Mouse (Mus musculus) liver, adult 2 months (tissue): ENCODE data around the gene Rgma. TPM values are rescaled to one million over a fixed set of nuclear protein-coding genes. Genes with fewer than 3 reads are reported as not detected.

Experiments used
- DNase-seq: peaks from one replicate; pipeline ENCODE4 v3.0.0-alpha.2; 2011; ENCODE audit warnings: low read depth, low spot score; ENCODE audit errors: extremely low read depth
- H3K27ac ChIP-seq: fragments of 200-500 bp; replicated peaks from 2 replicates; pipeline ENCODE4 v1.5.1; 2012; ENCODE audit warnings: low read depth, mild to moderate bottlenecking, control low read depth, inconsistent platforms, low read length; ENCODE audit not compliant: insufficient read depth
- H3K27me3 ChIP-seq: fragments of 200-500 bp; 2 replicates; pipeline ENCODE4 v1.6.1; 2012; ENCODE audit warnings: mild to moderate bottlenecking, moderate library complexity, low read length, inconsistent platforms; ENCODE audit not compliant: control insufficient read depth, insufficient read depth
- H3K36me3 ChIP-seq: fragments of 200-500 bp; 2 replicates; pipeline ENCODE4 v1.6.1; 2012; ENCODE audit warnings: low read length, inconsistent platforms; ENCODE audit not compliant: control insufficient read depth, insufficient read depth
- H3K4me1 ChIP-seq: fragments of 200-500 bp; 2 replicates; pipeline ENCODE4 v1.6.1; 2011; ENCODE audit warnings: low read length; ENCODE audit not compliant: control insufficient read depth, insufficient read depth
- H3K4me3 ChIP-seq: fragments of 200-500 bp; 2 replicates; pipeline ENCODE4 v1.5.1; 2011; ENCODE audit warnings: low read depth, mild to moderate bottlenecking, control low read depth, low read length, moderate library complexity; ENCODE audit not compliant: insufficient read depth
- H3K79me2 ChIP-seq: fragments of 200-500 bp; 2 replicates; pipeline ENCODE4 v1.6.1; 2012; ENCODE audit warnings: inconsistent platforms, mild to moderate bottlenecking, low read length, moderate library complexity; ENCODE audit not compliant: control insufficient read depth, insufficient read depth
- H3K9ac ChIP-seq: fragments of 200-500 bp; 2 replicates; pipeline ENCODE4 v1.6.1; 2012; ENCODE audit warnings: low read depth, mild to moderate bottlenecking, control low read depth, inconsistent platforms, low read length
- CTCF ChIP-seq: fragments of 200-500 bp; IDR thresholded peaks from 2 replicates; pipeline ENCODE4 v1.5.1; 2011; ENCODE audit warnings: low read depth, low read length, control low read depth
- POLR2A ChIP-seq: fragments of 200-500 bp; IDR thresholded peaks from 2 replicates; pipeline ENCODE4 v1.6.1; 2011; ENCODE audit warnings: low read length, control low read depth; ENCODE audit not compliant: insufficient read depth; ENCODE audit errors: extremely low read depth
- WGBS: fragments of 180-500 bp; shearing (Covaris S2); methylation state at CpG from one replicate; pipeline ENCODE4 v1.1.7; 2018; 5-methylcytosine and 5-hydroxymethylcytosine counted together
- polyA plus RNA-seq: library from polyadenylated mRNA; depleted of rRNA; stranded (reverse); fragments of >200 nt; gene quantifications from 2 replicates; pipeline ENCODE4 v1.2.3, GENCODE M21; 2012
- total RNA-seq: library from RNA; depleted of rRNA; stranded (reverse); fragments of >200 nt; gene quantifications from 2 replicates; pipeline ENCODE4 v1.2.3, GENCODE M21; 2014

Rgma gene
- total and polyA plus RNA-seq, 2 experiments = 0.18 to 0.28 TPM

- 0 out of 2 replicates have a peak, but pooled peaks cover 3% of the 10 kb centered on the region for H3K27me3 ChIP-seq
- H3K4me1 ChIP-seq = no peaks in the 10 kb centered on the region
- no peak overlapping the region for H3K27ac ChIP-seq
- H3K36me3 ChIP-seq = no peaks in the 10 kb centered on the region
- no peaks in the 10 kb centered on the region for H3K79me2 ChIP-seq
- no peak for DNase-seq
- 91% methylated on average over 12 of the region's 12 CpGs for WGBS
- no peak overlapping the region for H3K4me3 ChIP-seq
- H3K9ac ChIP-seq = no peak overlapping the region
- TF ChIP-seq CTCF (no peak), POLR2A (no peak)
These were observed 44.6 kb upstream of the Rgma start for GRCm38 (mm10) chr7:73330754-73331153.

- no peak for TF ChIP-seq CTCF
- no peak for TF ChIP-seq POLR2A
- WGBS = 69% methylated on average over 7 of the region's 7 CpGs
- Histone ChIP-seq H3K79me2 (no peaks in the 10 kb centered on the region), H3K27me3 (0 out of 2 replicates have a peak, but pooled peaks cover 3% of the 10 kb centered on the region), H3K27ac (no peak overlapping the region), H3K4me3 (no peak overlapping the region), H3K9ac (no peak overlapping the region), H3K36me3 (no peaks in the 10 kb centered on the region), H3K4me1 (no peaks in the 10 kb centered on the region)
- DNase-seq = no peak
These were observed 43.7 kb upstream of the Rgma start for GRCm38 (mm10) chr7:73331645-73332044.

GRCm38 (mm10) chr7:73333398-73333988 lies 41.8 kb upstream of the Rgma start:
- Histone ChIP-seq H3K27me3 (no peaks in the 10 kb centered on the region), H3K79me2 (no peaks in the 10 kb centered on the region), H3K9ac (no peak overlapping the region), H3K36me3 (no peaks in the 10 kb centered on the region), H3K4me1 (no peaks in the 10 kb centered on the region), H3K27ac (no peak overlapping the region), H3K4me3 (no peak overlapping the region)
- no peak for DNase-seq
- 76% methylated on average over 12 of the region's 12 CpGs for WGBS
- TF ChIP-seq POLR2A (no peak), CTCF (no peak)

- 74% methylated on average over 7 of the region's 7 CpGs for WGBS
These were observed 40.4 kb upstream of the Rgma start for GRCm38 (mm10) chr7:73334883-73335282.

GRCm38 (mm10) chr7:73336380-73336779 lies 38.9 kb upstream of the Rgma start:
- Histone ChIP-seq H3K27ac (no peak overlapping the region), H3K79me2 (no peaks in the 10 kb centered on the region), H3K36me3 (no peaks in the 10 kb centered on the region), H3K9ac (no peak overlapping the region), H3K27me3 (no peaks in the 10 kb centered on the region), H3K4me1 (no peaks in the 10 kb centered on the region), H3K4me3 (no peak overlapping the region)
- no peak for DNase-seq
- WGBS = 69% methylated on average over 7 of the region's 7 CpGs
- TF ChIP-seq CTCF (no peak), POLR2A (no peak)

More at GRCm38 (mm10) chr7:73334883-73335282, 40.4 kb upstream of the Rgma start:
- H3K79me2 ChIP-seq = no peaks in the 10 kb centered on the region
- H3K36me3 ChIP-seq = no peaks in the 10 kb centered on the region
- DNase-seq = no peak
- TF ChIP-seq CTCF (no peak), POLR2A (no peak)
- no peak overlapping the region for H3K9ac ChIP-seq
- no peak overlapping the region for H3K4me3 ChIP-seq
- H3K4me1 ChIP-seq = no peaks in the 10 kb centered on the region
- no peaks in the 10 kb centered on the region for H3K27me3 ChIP-seq
- no peak overlapping the region for H3K27ac ChIP-seq

- DNase-seq = peak; percentile 62
- Histone ChIP-seq H3K27me3 (no peaks in the 10 kb centered on the region; the same call in 1 of the 2 replicates), H3K36me3 (no peaks in the 10 kb centered on the region), H3K9ac (no peak overlapping the region), H3K4me3 (no peak overlapping the region), H3K27ac (no peak overlapping the region), H3K4me1 (no peaks in the 10 kb centered on the region), H3K79me2 (no peaks in the 10 kb centered on the region)
- 86% methylated on average over 5 of the region's 5 CpGs for WGBS
- no peak for TF ChIP-seq CTCF
- TF ChIP-seq POLR2A = no peak
These were observed 37.0 kb upstream of the Rgma start for GRCm38 (mm10) chr7:73338353-73338752.
